Mouse (Mus musculus): ENCODE data around the gene Nubp2.

GRCm38 (mm10) chr17:24898041-24898854, 12.1 kb upstream of the Nubp2 start:
- TF ChIP-seq POLR2A (IDR thresholded peaks at IDR 0.05; ENCODE audit: control insufficient read depth, extremely low read depth, insufficient read depth, low read length, poor library complexity) (no peak), CTCF (IDR thresholded peaks at IDR 0.05; ENCODE audit: borderline replicate concordance, control insufficient read depth, extremely low read depth, insufficient read depth, low read length, poor library complexity) (no peak)

Data from thymus, adult 2 months (tissue).